Mouse (Mus musculus) bone marrow macrophage, adult 2 months (primary cell): ENCODE measurements around the gene Sectm1b.

Experiments
- CTCF ChIP-seq: IDR thresholded peaks from 2 replicates; pipeline ENCODE4 v1.5.1; 2012; ENCODE audit warnings: low read depth, mild to moderate bottlenecking, low read length, moderate library complexity
- POLR2A ChIP-seq: IDR thresholded peaks from 2 replicates; pipeline ENCODE4 v1.6.1; 2012; ENCODE audit warnings: mild to moderate bottlenecking, low read depth, low read length, borderline replicate concordance

DNA sequence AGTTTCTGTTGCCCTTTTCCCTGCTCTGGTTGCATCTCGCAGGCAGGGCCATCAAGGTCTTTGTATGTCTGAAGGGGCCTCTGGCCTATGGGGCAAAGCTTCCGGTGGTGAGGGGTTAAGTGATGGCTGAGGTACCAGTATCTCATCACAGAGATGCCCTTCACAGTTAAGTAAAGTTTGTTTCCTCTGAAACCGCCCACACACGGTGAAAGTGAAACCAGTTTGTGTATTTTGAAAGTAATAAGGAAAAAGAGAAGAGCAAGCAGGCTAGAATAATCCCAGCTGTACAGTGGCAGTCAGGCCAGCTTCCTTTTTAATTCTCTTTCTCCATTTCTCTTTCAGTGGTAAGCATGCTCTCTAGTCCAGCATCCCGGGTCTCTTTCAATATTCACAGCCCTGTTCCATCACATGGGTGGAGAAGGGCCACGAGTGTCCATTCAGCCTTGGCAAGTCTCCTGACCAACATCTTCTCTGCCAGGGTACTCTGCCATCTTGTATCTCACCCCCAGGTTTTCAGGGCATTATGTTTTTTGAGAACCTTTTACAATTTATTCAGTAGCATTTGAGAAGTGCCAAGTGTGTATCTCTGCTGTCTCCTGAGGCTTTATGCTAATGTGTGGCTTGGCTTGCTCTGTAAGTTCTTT, 19.6 kb upstream of the Sectm1b start:
- TF ChIP-seq CTCF, result no peak
- no peak for TF ChIP-seq POLR2A
